Mouse (Mus musculus): ENCODE data around the gene Popdc2. TPM values are rescaled to one million over a fixed set of nuclear protein-coding genes. Genes with fewer than 3 reads are reported as not detected.
A peak's percentile ranks its signal among the peaks of the same experiment; 100 is the strongest.
"Not testable (repeated sequence)": the region's sequence is repeated elsewhere in the genome, so short reads cannot be mapped to it uniquely, and the experiment has no call there.

Popdc2 gene
- total RNA-seq (2021) = 1 to 10 TPM in 1 of 2 experiments, under 1 TPM in 1; 0.51 to 1.5 TPM
- long read RNA-seq, experiment 1 = 0 reads
- long read RNA-seq, experiment 2 = 0 reads

DNA sequence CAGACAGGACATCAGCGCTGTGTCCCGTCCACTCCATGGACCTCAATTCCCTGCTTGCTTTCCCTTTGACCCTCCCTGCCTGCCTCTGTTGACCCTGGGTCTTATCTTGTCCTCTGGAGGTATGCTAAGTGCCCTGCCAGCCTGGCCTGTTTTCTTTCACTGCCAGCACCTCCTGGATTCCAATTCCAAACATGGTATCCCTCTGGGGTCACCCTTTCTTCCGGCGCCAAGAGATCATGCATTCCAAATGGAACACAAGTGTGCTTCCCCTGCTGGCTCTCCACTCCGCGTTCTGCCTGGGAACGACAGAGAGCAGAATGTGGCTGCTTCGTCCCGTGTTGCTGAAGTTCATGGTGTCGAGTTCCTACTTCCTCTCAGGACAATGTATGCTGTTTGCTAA is at the start of gene Popdc2:
Popdc2 (plus strand) TSS at position 277 of the 400 bp plus-strand sequence.
- DNase-seq (ENCODE audit: extremely low spot score in 1 of 2, low spot score in 2 of 2) = no peak
- TF ChIP-seq CTCF (IDR thresholded peaks at IDR 0.05) = no peak
- Histone ChIP-seq H3K27ac (no peak within 1 kb of the TSS), H3K4me3 (no peak within 1 kb of the TSS)
- intact Hi-C loops (cut with DNase I) = no loop called here

DNA sequence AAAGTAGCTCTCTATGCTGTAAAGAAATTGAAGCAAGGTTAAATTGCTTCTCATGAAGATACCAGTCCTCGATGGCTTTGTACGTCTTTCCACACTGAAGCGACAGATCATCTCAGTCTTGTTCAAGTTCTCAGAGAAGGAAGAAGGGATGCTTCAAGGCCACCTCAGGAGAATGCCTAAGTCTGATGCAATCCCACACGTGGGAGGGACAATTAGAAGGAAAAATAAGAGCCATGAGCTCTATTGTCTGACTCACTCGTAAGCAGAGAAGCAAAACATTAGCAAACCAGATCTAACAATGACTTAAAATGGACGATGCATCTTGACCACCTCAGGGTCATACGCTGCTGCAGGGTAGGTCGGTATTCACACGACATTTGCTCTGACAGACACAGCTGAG is 43.5 kb upstream of the Popdc2 start:
- no peak for DNase-seq (ENCODE audit: extremely low spot score in 1 of 2, low spot score in 2 of 2)
- no peak for TF ChIP-seq CTCF (IDR thresholded peaks at IDR 0.05)
- intact Hi-C loops (cut with DNase I) = no loop called here
- H3K4me3 ChIP-seq = no peak overlapping the region
- H3K27ac ChIP-seq = no peak overlapping the region

DNA sequence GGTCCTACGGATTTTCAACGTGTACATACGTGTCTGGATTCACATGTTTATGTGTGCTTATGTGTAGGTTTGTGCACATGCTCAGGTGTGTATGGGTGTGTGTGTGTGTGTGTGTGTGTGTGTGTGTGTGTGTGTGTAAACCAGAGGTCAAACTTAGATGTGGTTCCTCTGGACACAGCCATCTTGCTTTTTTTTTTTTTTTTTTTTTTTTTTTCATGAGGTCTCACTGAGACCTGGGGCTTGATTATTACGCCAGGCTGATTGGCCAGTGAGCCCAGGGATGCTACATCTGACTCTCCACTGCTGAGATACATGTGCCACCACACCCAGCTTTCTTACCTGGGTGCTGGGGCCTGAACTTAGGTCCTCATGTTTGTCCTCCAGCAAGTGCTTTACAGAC is 42.9 kb upstream of the Popdc2 start:
- no peak for TF ChIP-seq CTCF (IDR thresholded peaks at IDR 0.05)
- no peak for DNase-seq (ENCODE audit: extremely low spot score in 1 of 2, low spot score in 2 of 2)
- no peak overlapping the region for H3K4me3 ChIP-seq
- H3K27ac ChIP-seq = no peak overlapping the region
- intact Hi-C loops (cut with DNase I) = no loop called here

DNA sequence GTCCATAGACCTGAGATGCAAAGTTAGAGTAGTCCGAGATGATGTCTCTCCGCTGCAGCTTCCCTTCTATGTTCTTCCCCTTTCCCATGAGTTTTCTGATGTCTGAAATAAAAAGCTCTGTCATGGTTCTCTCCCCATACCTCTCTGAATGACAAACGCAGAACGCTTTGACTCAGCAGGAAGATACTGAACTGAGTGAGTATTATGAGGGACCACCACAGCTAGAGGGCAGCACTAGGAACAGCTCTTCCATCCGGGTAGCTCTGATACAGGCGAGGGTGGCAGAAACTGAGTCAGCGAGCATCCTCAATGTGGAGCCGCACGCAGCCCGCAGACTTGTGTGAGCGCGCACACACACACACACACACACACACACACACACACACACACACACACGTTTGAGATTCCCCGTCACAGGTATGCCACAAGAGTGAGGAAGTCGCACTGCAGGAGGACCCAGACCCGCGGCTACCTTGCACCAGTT is 40.5 kb upstream of the Popdc2 start:
- DNase-seq (ENCODE audit: extremely low spot score in 1 of 2, low spot score in 2 of 2) = peak; percentile 60
- TF ChIP-seq CTCF (IDR thresholded peaks at IDR 0.05) = peak; percentile 64
- no peak overlapping the region for H3K27ac ChIP-seq
- no peak overlapping the region for H3K4me3 ChIP-seq
- intact Hi-C loops (cut with DNase I) = no loop called here

DNA sequence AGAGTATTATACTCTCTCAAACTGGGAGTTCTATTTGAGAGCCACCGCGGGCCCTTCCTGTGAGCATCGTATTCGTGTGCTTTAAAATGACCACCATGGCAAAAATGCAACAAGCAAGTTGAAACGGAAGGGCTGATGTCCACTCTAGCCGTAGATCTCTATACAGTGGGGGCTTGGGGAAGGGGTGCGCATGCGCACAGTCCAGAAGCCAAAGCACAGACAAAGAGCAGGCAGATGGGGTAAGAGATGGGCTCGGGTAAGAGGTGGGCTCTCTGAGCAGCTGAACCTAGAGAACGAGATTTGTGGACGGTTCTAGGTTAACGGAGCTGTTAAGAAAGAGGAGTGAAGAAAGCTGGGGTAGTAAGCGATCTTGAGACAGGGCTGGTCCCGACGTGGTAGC is 37.7 kb upstream of the Popdc2 start:
- no peak for TF ChIP-seq CTCF (IDR thresholded peaks at IDR 0.05)
- Histone ChIP-seq H3K27ac (no peak overlapping the region), H3K4me3 (no peak overlapping the region)
- no peak for DNase-seq (ENCODE audit: extremely low spot score in 1 of 2, low spot score in 2 of 2)
- intact Hi-C loops (cut with DNase I) = no loop called here

DNA sequence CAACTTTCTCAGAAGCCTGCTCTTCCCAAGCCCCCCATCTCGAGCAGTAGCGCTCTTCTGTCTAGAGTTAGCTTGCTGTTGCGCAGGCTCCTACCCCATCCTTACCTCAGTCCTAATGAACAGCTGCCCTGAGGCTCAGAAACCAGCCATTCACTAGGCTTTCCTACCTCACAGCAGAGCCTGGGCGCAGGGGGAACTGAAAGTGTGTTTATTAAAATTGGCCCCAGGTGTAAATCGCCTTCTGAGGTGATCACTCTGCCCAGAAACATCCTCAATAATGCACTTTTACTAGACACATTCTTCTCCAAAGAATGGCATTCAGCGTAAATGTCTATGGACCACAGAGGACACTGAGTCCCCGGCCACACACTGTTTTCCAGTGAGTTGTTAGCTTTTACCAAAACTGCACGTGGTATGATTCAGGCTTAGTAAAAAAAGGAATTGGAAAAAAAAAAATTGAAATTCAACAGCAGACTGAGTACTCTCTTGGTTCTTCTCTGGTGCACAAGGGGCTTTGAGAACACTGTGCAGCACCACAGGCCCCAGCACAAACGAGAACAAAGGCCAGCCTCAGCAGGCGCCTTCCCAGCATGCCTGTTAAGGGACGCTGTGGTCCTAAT is 35.1 kb upstream of the Popdc2 start:
- no peak overlapping the region for H3K27ac ChIP-seq
- intact Hi-C loops (cut with DNase I) = no loop called here
- no peak for TF ChIP-seq CTCF (IDR thresholded peaks at IDR 0.05)
- DNase-seq (ENCODE audit: extremely low spot score in 1 of 2, low spot score in 2 of 2) = no peak
- H3K4me3 ChIP-seq = no peak overlapping the region

DNA sequence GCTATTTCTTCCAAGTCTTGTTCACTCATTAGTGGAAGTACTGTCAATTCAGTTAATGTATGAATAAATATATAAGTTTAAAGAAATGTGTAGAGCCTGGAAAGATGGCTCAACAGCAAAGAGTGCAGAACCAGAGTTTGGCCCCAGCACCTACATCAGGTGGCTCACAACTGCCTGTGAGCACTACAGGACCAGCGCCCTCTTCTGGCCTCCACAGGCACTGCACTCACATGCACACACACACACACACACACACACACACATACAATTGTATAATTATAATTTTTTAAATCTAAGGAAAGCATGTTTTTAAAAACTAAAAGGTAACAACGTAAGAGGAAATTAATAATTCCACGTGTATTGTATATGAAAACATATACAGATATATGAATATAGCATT is 32.7 kb upstream of the Popdc2 start:
- DNase-seq (ENCODE audit: extremely low spot score in 1 of 2, low spot score in 2 of 2) = no peak
- Histone ChIP-seq H3K27ac (no peak overlapping the region), H3K4me3 (no peak overlapping the region)
- TF ChIP-seq CTCF (IDR thresholded peaks at IDR 0.05) = no peak; the same call in 1 of the 2 replicates
- intact Hi-C loops (cut with DNase I) = no loop called here

DNA sequence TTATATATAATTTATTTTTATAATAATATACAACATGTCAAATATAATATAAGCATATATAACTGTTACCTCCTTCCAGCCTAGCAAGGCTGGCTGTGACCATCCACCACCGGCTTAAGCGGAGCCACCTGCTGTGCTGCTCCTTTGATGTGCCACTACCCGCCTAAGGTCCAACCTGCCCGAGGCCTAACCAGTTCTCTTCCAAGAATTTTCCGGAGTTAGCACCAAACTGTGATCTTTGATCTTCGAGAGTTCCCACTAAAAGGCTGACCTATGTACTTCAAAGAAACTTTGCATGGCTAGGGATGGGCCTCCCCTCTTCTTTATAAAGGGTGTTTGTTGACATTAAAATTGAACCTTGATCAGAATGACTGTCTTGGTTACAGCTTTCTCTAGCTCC is 27.6 kb upstream of the Popdc2 start:
- Histone ChIP-seq H3K27ac (no peak overlapping the region), H3K4me3 (no peak overlapping the region)
- intact Hi-C loops (cut with DNase I) = no loop called here
- no peak for TF ChIP-seq CTCF (IDR thresholded peaks at IDR 0.05)
- DNase-seq (ENCODE audit: extremely low spot score in 1 of 2, low spot score in 2 of 2) = no peak

DNA sequence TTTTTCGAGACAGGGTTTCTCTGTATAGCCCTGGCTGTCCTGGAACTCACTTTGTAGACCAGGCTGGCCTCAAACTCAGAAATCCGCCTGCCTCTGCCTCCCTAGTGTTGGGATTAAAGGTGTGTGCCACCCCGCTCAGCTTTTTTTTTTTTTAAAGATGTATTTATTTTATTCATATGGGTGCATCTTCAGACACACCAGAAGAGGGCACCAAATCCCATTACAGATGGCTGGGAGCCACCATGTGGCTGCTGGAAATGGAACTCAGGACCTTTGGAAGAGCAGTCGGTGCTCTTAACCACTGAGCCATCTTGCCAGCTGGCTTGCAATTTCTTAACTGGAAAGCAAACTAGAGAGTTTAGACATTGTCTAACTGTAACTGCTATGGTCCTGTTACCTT is 23.9 kb upstream of the Popdc2 start:
- DNase-seq (ENCODE audit: extremely low spot score in 1 of 2, low spot score in 2 of 2); H3K27ac ChIP-seq; intact Hi-C loops (cut with DNase I); H3K4me3 ChIP-seq: not testable (repeated sequence)
- TF ChIP-seq CTCF (IDR thresholded peaks at IDR 0.05) = peak; percentile 34

DNA sequence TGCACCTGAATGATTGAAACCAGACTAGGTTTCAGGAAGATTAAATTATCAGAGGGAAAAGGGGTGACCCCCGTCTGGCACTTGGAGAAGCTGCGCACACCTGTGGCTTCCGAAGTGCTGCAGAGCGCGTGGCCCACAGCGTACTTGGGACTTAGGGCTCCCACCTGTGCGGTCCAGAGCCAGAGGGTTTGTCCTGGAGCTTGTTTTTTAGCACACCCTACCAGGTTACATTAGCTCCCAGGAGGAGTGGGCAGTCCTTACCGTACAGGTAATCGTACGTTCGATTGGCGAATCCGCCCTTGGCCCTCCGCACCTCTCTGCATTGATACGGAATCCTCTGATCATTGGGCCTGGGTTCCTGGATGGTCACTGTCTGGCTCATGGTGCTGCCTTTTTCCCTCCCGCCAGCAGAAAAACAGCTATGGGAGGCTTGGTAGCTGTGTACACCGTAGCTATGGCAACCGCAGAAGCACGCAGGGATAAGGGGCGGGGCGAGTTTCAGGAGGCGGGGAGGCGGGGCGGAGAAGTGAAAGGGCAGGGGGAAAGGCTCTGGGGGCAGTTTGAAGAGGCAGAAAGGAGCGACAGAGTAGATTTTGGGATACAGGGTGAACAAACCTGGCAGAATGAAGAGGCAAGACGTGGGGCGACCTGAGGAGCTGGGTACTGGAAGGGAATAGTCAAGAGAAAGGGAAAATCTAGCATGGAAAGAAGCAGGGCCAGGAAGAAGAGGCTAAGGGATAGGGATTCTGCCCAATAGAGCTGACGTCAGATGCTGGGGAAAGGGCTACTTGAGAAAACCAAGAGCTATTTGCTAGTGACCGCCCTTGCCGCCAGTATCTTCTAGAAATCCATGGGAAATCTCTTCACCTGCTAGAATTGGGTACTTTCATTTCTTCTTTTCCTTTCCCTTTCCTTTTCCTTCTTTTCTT is 20.3 kb upstream of the Popdc2 start, which contains the start of gene Maats1:
Maats1 (minus strand) TSS at position 748 of the 929 bp plus-strand sequence.
- intact Hi-C loops (cut with DNase I) = no loop called here
- no peak for TF ChIP-seq CTCF (IDR thresholded peaks at IDR 0.05)
- Histone ChIP-seq H3K27ac (peak within 1 kb of the TSS; percentile 56), H3K4me3 (peak within 1 kb of the TSS; percentile 53)
- DNase-seq (ENCODE audit: extremely low spot score in 1 of 2, low spot score in 2 of 2) = peak; percentile 72 to 75

DNA sequence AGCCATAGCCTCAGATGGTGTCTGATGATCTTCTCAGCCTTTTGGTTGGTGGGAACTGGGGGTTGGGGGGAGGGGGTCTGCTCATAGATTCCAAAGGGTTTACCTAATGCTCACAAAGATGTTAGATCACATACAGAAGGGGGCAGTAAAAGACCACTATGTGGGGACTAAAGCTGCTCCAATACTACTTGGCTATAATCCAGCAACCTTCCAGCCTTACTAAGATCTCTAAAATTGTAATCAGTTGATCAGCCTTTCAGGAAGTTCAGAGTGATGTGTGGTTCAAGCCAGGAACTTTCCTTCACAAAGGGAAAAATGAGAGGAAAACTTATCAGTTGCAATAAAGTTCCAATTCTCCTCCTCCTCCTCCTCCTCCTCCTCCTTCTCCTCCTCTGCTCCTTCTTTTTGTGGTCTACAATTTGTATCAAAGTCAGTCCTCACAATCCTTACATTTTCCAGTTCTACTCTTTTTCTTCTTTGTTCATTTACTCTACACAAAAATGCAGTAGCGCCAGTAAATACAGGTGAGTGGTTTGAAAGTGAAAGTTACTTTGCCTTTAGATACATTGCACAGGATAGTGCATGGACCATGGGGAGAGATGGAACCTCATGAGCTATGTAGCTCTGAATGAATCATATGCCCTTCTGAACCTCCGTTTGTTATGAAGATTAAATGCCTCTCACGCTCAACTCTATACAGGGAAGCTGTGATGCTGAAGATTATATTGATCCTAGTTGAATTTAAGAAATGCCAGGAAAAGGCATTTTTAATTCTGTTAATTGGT is 16.9 kb upstream of the Popdc2 start:
- TF ChIP-seq CTCF (IDR thresholded peaks at IDR 0.05) = peak; percentile 38
- Histone ChIP-seq H3K27ac (no peak overlapping the region), H3K4me3 (no peak overlapping the region)
- intact Hi-C loops (cut with DNase I) = no loop called here
- DNase-seq (ENCODE audit: extremely low spot score in 1 of 2, low spot score in 2 of 2) = no peak
